Mouse (Mus musculus) small intestine, adult 2 months (tissue): ENCODE results near the gene Folr2. TPM values are rescaled to one million over a fixed set of nuclear protein-coding genes. Genes with fewer than 3 reads are reported as not detected.

Experiments used
- H3K27ac ChIP-seq: fragments of 200-500 bp; 2 replicates; pipeline ENCODE4 v1.5.1; 2012; ENCODE audit warnings: low read depth, low read length, control low read depth, inconsistent platforms; ENCODE audit not compliant: insufficient read depth
- H3K27me3 ChIP-seq: fragments of 200-500 bp; 2 replicates; pipeline ENCODE4 v1.6.1; 2012; ENCODE audit warnings: mild to moderate bottlenecking, moderate library complexity, low read length, inconsistent platforms; ENCODE audit not compliant: control insufficient read depth, insufficient read depth
- H3K36me3 ChIP-seq: fragments of 200-500 bp; 2 replicates; pipeline ENCODE4 v1.6.1; 2012; ENCODE audit warnings: mild to moderate bottlenecking, low read length, control low read depth, inconsistent platforms; ENCODE audit not compliant: control insufficient read depth, insufficient read depth
- H3K4me1 ChIP-seq: fragments of 200-500 bp; 2 replicates; pipeline ENCODE4 v1.6.1; 2012; ENCODE audit warnings: low read length, inconsistent platforms, mixed read lengths; ENCODE audit not compliant: control insufficient read depth, insufficient read depth, insufficient read length
- H3K4me3 ChIP-seq: fragments of 200-500 bp; 2 replicates; pipeline ENCODE4 v1.5.1; 2012; ENCODE audit warnings: low read depth, mild to moderate bottlenecking, control low read depth, inconsistent platforms, low read length, moderate library complexity
- CTCF ChIP-seq: fragments of 200-500 bp; IDR thresholded peaks from 2 replicates; pipeline ENCODE4 v1.5.1; 2012; ENCODE audit warnings: low read depth, mild to moderate bottlenecking, control low read depth, inconsistent platforms, low read length, moderate library complexity, mixed read lengths; ENCODE audit not compliant: insufficient replicate concordance, insufficient read length; ENCODE audit errors: extremely low read depth
- POLR2A ChIP-seq: fragments of 200-500 bp; IDR thresholded peaks from 2 replicates; pipeline ENCODE4 v1.6.1; 2012; ENCODE audit warnings: low read depth, mild to moderate bottlenecking, control low read depth, inconsistent platforms, low read length, moderate library complexity
- WGBS: fragments of 180-500 bp; shearing (Covaris S2); methylation state at CpG from one replicate; pipeline ENCODE4 v1.1.7; 2018; 5-methylcytosine and 5-hydroxymethylcytosine counted together
- polyA plus RNA-seq: library from polyadenylated mRNA; depleted of rRNA; stranded (reverse); fragments of >200 nt; gene quantifications from 2 replicates; pipeline ENCODE4 v1.2.3, GENCODE M21; 2012; rRNA removed

Gene Folr2
- polyA plus RNA-seq, 1 experiment, result 0.52 TPM

DNA sequence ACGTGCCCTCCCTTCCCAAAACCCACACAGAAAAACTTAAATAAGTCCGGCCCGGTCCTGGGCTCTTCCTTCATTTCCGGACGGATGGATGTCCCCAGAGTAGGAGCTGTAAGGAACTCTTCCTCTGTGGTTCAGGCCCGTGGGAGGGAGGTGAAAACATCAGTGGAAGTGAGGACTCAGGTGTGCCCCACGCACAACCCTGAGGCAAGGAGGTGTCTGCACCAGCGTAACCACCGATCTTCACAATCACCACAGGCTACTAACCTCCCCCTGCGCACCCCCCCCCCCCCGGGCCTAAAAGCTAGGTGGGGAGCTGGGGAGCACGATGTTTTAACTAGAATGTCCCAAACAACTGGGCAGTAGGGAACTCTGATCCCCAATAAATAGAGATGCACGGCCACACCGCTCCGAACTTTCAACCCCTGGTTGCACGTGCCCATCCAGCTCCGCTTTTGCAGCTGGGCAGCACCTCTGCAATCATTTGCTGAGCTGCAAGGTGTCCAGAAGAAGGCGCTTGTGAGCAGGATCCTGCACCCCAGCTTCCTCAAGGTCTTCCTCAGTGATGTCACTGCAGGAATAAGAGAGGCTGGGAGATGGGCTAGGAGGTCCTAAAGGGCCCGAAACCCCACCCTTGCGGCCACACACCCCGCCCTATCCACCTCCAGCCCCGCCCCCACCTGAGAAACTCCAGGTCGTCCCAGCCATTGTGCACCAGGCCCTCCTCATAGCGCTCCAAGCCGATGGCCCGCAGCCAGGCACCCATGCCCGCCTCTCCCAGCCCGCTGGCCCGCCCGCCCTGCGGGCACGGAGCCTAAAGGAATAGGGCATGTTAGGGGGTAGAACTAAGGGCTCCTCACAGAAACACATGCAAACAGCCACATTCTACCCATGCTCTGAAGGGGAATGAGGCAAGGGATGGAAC, 33.9 kb downstream of the Folr2 start:
- Histone ChIP-seq H3K36me3 (peaks cover 40% of the 10 kb centered on the region), H3K4me3 (no peak overlapping the region), H3K27me3 (peaks cover 36% of the 10 kb centered on the region), H3K27ac (no peak overlapping the region), H3K4me1 (peaks cover 15% of the 10 kb centered on the region)
- peak; percentile 29; the same call in 1 of the 2 replicates for TF ChIP-seq CTCF
- TF ChIP-seq POLR2A, result no peak
- WGBS, result 52% methylated on average over 32 of the region's 32 CpGs

DNA sequence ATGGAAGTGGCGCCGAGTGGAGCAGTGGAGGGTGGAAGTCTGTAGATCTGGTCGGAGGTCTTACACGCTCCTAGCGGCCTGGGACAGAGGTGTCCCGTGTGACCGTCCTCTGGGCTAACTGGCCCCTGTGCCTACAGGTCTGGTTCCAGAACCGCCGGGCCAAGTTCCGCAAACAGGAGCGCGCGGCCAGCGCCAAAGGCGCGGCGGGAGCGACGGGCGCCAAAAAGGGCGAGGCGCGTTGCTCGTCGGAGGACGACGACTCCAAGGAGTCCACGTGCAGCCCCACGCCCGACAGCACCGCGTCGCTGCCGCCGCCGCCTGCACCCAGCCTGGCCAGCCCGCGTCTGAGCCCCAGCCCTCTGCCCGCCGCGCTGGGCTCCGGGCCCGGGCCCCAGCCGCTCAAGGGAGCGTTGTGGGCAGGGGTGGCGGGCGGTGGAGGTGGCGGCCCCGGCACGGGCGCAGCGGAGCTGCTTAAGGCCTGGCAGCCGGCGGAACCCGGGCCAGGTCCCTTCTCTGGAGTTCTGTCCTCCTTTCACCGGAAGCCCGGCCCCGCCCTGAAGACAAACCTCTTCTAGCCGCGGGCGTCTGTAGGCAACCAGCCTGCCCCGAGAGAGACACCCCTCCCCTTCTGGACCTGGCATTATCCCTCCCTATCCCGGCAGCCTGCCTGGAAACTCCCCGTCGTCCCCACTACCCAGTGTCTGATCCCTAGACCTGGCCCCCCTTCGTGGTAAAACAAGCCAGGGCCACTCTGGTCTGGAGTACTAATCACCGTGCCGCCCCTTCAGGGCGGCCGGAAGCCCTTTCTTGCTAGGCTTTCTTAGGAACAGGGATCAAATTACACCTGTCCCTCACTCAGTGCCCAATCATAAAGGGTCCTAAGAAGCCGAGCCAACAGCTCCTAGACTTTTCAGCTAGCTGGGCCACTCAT, 35.2 kb downstream of the Folr2 start:
- peaks cover 47% of the 10 kb centered on the region for H3K27me3 ChIP-seq
- WGBS, result under 1% methylated on average over 71 of the region's 71 CpGs
- no peak for TF ChIP-seq CTCF
- TF ChIP-seq POLR2A, result no peak
- peaks cover 29% of the 10 kb centered on the region for H3K36me3 ChIP-seq
- H3K4me1 ChIP-seq, result peaks cover 20% of the 10 kb centered on the region
- peak overlapping the region; percentile 53 for H3K4me3 ChIP-seq
- H3K27ac ChIP-seq, result no peak overlapping the region

DNA sequence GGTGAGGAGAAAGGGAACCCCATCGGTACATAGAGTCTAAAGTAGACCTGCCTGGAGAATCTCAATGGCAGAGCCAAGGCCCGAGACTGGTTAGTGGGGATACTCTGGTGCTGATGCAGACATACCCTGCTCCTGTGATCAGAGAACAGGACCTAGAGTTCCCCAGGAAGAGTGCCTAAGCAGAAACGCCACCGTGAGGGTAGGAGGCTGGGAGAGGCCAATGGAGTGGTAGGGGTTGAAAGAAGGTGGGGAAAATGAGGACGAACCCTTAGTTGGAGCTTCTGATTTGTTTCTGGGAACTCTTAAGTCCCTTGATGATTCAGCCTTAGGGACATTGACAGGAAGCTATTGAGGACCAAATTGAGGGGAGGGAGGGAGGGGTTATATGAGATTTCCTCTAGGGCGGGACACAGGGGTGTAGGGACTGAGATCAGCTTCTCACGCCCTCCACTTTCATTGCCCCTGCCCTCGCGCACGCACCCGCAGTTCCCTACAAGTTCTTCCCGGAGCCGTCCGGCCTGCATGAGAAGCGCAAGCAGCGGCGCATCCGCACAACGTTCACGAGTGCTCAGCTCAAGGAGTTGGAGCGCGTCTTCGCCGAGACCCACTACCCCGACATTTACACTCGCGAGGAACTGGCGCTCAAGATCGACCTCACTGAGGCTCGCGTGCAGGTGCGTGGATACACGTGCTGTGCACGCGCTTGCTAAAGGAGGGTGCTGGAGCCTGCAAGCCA, 36.5 kb downstream of the Folr2 start:
- Histone ChIP-seq H3K4me1 (peaks cover 20% of the 10 kb centered on the region), H3K36me3 (peaks cover 16% of the 10 kb centered on the region), H3K27ac (no peak overlapping the region), H3K27me3 (peaks cover 49% of the 10 kb centered on the region), H3K4me3 (peak overlapping the region; percentile 35)
- TF ChIP-seq POLR2A (no peak), CTCF (no peak)
- 7% methylated on average over 35 of the region's 35 CpGs for WGBS

DNA sequence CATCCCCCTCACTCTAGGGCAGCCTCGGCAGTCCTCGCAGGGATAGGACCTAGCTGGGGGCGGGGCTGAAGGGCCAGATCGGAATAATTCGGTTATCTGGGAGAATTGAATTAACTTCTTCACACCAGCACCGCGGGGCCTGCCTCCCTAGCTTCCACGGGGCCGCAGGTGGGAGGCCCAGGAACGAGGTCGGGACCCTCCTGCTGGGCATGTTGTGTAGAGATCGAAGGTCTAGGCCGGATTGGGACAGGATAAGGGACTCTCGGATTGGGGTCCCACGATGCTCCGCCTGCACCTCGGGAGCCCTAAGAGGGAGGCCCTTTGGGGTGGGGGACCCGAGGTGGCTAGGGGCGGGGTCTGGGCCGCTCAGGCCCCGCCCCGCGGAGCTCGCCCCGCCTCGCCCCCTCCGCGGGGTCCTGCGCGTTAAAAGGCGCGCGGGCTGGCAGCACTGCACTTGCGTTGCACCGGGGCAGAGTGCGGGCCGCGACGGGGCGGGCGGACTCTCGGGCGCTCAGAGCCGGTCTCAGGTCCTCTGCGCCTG, 39.1 kb downstream of the Folr2 start, which contains the start of gene Phox2a:
Gene Phox2a, plus strand, starts transcription at position 453 of the 541 bp plus-strand sequence.
- 3% methylated on average over 44 of the region's 45 CpGs for WGBS
- H3K27me3 ChIP-seq, result peaks cover 49% of the 10 kb centered on the region
- no peak within 1 kb of the TSS for H3K27ac ChIP-seq
- peak within 1 kb of the TSS; percentile 5; the same call in 1 of the 2 replicates for H3K4me3 ChIP-seq
- H3K4me1 ChIP-seq, result peaks cover 20% of the 10 kb centered on the region
- TF ChIP-seq POLR2A (no peak), CTCF (no peak)
- H3K36me3 ChIP-seq, result no peaks in the 10 kb centered on the region

Other genes starting within 250 kb of the Folr2 start
- 5.5 and 7.2 TPM in 2 replicates for gene Clpb, start 193.6 kb downstream of the Folr2 start, polyA plus RNA-seq
- 0.52 and 0.61 TPM in 2 replicates for gene Phox2a, start 38.9 kb downstream of the Folr2 start, polyA plus RNA-seq
- 53.0 and 108 TPM in 2 replicates for gene Inppl1, start 19.0 kb downstream of the Folr2 start, polyA plus RNA-seq
- gene Anapc15, start 6.5 kb upstream of the Folr2 start, polyA plus RNA-seq, result 13.2 and 22.6 TPM in 2 replicates
- gene Folr1, start 13.6 kb upstream of the Folr2 start, polyA plus RNA-seq, result 0.84 and 0.85 TPM in 2 replicates
- 117 and 177 TPM in 2 replicates for gene Lamtor1, start 48.7 kb upstream of the Folr2 start, polyA plus RNA-seq
- 0.03 TPM in 1 of 2 replicates, not detected in the other for gene Tomt, start 49.2 kb upstream of the Folr2 start, polyA plus RNA-seq
- gene Lrrc51, start 76.7 kb upstream of the Folr2 start, polyA plus RNA-seq, result 2.8 and 3.4 TPM in 2 replicates
- 43.1 and 63.1 TPM in 2 replicates for gene Numa1, start 76.9 kb upstream of the Folr2 start, polyA plus RNA-seq
- 6.2 and 11.2 TPM in 2 replicates for gene Il18bp, start 161.5 kb upstream of the Folr2 start, polyA plus RNA-seq
- gene Rnf121, start 208.3 kb upstream of the Folr2 start, polyA plus RNA-seq, result 16.1 and 26.0 TPM in 2 replicates
- 4.5 and 8.3 TPM in 2 replicates for gene Xndc1, start 208.3 kb upstream of the Folr2 start, polyA plus RNA-seq
- gene Xntrpc, start 208.5 kb upstream of the Folr2 start, polyA plus RNA-seq, result 0.88 and 1.6 TPM in 2 replicates
- gene Trpc2, start 225.9 kb upstream of the Folr2 start, polyA plus RNA-seq, result 0.28 and 0.89 TPM in 2 replicates
- gene Art1, start 244.5 kb upstream of the Folr2 start, polyA plus RNA-seq, result not detected in 2 replicates